Mouse (Mus musculus) retina, adult 2 months (tissue): ENCODE results near the gene Tctex1d4.

Experiments used
- DNase-seq: peaks from one replicate; pipeline ENCODE4 v3.0.0-alpha.2; 2012; ENCODE audit warnings: low read depth, low spot score

Tctex1d4 gene

GRCm38 (mm10) chr4:117120052-117120444 is 6.5 kb upstream of the Tctex1d4 start:
- no peak for DNase-seq

DNA sequence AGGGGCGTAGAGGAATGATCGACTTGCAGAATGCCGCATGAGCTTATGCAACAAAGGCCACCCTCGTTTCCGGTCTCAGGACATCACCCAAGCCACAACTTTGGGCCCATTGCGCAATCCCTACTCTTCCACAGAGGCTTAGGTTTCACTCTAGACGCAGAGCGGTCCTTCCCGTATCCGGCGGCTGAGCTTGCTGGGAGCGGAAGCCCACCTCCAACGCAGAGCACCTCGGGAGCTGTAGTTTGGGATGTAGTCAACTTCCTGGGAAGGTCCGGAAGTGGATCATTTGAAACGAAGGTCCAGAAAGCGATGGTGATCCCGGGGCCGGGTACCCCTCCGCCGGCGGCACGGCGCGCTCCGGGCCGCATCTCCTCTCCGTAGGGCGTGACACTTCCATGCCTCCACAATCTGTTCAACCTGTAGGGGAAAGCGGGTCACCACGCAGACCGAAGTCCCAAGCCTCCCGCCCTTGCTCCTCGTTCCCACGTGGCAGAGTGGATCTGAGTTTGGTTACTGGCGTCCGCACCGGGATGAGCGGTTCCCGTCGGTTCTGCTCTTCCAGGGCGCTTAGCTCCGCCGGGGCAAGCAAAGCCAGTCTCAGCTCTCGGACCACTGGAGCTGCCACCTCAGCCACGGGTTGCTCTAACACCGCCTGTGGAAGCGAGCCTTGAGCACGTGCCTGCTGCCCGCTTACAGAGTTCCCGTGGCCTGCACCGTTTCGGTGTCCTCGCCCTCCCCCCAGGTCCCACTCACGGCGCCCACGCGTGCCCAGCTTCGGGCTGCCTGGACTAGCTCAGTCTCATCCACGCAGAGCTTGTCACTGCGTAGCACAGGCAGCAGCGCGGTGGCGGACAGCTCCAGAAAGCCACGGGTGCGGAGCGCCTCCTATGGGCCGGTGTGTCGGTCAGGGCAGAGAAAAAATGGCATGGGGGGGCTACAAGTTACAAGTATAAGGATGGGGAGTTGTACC is 5.9 kb upstream of the Tctex1d4 start:
- DNase-seq, result peak; percentile 85

DNA sequence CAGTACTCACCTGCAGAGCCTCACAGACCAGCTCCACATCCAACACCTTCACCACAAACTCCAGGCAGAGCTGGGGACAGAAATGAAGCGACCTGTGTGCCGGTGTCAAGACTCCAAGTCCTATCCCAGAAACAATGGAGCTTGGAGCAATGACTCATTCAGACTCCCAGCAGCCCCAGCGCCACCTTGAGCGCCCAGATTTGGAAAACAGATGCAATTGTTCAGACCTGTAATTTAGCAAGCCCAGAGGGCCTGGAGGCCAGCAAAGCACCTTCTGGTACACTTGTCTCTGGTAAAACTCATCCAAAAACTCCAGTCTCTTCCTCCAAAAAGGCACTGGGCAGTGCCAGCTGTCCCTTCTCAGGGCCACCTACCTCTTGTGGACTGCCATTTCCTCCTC is 4.4 kb upstream of the Tctex1d4 start:
- DNase-seq, result no peak

GRCm38 (mm10) chr4:117123546-117124217 is 2.9 kb upstream of the Tctex1d4 start:
- DNase-seq, result no peak

GRCm38 (mm10) chr4:117124218-117124517 is 2.4 kb upstream of the Tctex1d4 start:
- no peak for DNase-seq

DNA sequence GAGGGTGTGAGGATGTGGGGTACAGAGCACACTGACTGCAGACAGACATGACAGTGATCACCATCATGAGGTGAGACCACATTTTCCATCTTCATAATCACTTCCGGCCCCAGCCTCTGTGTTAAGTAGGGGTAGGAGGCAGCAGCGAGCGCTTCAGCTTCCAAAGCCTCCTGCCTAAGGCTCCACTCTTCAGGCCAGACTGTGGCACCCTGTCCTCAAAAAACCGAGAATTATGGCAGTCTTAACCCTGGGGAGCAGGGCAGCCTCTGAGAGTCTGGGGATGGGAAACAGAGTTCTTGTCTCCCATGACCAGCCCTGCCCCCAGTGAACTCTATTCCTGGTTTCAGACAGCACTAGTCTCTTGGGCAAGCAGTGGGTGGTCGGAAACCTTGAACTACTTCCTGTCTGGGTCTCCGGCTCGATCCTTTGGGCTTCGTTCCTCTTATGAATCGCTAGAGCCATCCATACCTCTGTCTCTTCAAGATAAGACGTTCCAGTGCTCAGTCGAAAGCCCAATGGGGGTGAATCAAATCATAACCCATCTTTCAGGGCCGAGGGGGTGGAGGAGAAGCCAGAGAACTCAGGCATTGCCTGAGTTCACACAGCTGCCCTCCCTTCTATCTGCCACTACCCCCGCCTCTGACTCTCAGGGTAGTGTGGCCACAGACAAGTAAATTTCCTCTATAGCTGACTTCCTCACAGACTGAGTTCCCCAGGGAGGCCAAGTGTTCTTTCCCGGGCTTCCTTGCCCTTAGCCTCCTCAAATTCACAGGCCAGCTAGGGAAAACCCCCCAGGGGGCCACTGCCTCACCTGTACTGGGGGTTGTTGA is 1.9 kb upstream of the Tctex1d4 start:
- DNase-seq, result no peak

- DNase-seq, result no peak
Observed at GRCm38 (mm10) chr4:117125348-117125909, 1.2 kb upstream of the Tctex1d4 start, which contains the start of gene Btbd19. Btbd19 (minus strand) TSS chr4:117125725.

DNA sequence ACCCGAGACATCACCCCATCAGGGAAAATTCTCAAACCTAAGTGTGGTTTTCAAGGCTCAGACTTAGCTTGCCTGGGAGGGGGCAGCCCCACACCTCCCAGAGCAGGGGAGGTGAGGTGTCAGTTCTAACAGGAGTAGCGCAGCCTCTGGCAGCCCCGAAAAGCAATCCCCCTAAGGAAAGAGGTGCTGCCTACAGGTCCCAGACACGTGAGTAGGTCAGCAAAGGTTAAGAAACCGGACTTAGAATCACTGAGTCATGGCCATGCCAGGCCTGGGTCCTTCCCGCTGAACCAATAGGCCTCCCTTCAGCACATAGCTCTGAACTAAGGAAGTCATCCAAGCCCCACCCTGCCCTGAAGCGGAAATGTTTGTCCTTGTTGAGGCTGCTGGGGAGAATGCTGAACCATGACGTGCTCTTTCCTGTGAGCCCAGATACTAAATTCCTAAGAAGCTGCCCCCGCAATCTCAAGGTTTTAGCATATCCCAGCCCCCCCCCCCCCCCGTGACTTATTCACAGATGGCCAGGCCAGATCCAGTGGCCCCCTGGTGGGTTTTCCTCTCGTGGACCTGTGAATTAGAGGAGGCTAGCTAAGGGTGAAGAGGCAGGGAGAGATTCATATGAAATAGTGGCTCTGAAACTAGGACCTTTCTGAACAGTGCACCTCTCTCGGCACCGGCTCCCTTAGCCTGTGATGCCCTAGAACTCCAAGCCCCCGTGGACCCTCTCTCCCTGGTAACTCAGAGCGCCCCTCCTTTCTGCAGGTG is 502 bp upstream of the Tctex1d4 start:
- no peak for DNase-seq

DNA sequence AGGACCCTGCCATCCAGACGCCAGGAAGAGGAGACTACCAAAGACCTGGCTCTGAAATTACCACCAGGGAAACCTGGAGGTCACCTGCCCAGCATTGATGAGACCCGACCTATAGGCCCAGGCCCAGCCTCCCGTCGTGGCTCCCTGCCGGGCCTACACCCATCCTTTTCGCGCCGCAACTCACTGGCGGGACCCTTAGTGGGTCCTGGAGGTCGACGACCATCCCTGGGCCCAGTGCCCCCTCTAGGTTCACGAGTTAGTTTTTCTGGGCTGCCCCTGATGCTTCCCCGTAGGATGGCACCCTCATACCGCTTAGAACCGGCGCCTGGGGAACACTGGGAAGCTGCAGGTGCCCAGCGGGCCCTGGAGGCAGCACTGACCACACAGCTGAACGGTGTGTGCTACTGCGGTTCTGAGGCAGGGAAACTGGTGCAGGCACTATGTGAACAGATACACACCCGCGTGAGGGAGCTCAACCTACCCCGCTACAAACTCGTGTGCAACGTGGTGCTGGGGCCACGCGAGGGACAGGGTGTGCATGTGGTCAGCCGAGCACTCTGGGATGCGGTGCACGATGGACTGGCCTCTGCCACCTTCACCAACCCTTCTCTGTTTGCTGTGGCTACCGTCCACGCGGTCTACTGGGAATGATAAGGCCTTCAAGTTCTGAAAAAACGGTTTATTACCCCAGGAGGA is 1.5 kb downstream of the Tctex1d4 start:
- DNase-seq, result no peak

DNA sequence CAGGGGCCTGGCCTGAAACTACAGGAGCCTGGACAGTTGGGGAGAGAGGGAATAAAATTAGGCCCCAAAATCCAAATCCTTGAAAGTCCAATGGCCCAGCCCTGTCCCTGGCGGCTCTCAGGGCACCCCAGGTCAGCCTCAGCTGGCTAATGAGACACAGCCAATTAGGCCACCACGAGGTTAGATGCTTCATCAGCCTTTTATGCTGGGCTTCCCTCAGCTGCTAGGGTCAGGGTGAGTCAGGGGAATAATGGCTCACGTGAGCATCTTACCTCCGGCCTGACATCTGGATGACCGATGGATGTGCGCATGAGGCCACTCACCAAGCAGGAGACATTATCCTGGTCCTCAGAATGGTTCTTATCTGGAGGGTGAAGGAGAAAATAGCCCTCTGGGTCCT is 4.2 kb downstream of the Tctex1d4 start:
- no peak for DNase-seq

DNA sequence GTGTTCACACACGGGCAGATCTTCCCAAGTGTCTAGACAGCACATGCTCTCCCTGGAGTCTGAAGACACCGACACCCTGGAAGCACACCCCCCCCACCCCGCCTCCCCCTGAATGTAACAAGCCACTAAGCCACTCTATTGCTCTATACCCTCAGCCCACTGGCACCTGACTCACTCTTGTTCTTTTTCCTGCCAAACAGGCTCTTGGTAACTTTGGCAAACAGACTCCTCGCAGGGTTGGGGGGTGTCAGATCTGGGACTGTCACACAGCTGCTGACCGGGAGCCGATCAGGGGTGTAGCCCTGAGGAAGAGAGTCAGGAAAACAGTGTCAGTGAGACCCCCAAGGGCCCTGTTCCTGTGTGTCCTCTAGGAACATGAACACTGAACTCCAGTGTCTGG is 4.6 kb downstream of the Tctex1d4 start:
- no peak for DNase-seq

DNA sequence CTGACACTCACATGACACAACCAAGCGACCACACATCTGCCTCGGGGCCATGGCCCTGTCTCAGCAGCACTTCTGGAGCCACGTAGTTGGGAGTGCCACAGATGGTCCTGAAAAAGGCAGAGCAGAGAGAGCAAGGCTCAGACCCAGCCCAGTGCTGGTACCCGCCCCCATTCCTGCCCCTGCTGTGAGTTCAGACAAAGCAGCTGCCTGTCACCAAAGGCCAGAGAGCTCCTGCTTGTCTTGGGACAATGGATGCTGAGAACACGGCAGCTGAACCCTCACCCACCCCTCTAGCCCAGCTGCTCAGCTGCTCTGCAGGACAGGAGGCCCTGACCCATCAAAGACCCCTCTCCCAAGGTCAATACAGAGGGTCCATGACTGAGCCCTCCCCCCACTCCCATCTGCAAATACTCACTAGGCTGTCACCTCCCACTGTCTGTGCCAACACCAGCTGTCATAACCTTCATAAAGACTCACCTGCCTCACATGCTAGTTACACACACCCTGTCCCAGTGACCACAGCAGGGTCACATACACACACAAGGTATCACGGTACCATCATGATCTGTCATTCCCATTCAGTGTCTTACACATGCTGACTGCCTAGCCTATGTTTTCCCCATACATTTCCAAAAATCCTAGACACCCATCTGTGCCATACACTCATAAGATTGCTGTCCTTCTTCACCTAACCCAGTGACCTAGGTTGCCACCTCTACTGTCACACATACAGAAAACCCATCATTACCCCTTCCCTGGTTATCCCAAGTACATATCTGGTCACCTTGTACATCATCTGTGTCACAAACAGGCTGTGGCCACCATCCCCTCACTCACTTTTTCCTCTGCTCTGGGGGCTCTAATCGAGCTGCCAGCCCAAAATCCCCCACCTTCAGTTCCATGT is 5.5 kb downstream of the Tctex1d4 start:
- DNase-seq, result no peak

- DNase-seq, result no peak
Observed at GRCm38 (mm10) chr4:117132794-117133143, 6.2 kb downstream of the Tctex1d4 start.

GRCm38 (mm10) chr4:117133366-117133796 is 6.8 kb downstream of the Tctex1d4 start:
- no peak for DNase-seq

GRCm38 (mm10) chr4:117133817-117134600 is 7.4 kb downstream of the Tctex1d4 start, which contains the start of gene Plk3:
Plk3 (minus strand) TSS chr4:117133963.
- peak; percentile 90 for DNase-seq

DNA sequence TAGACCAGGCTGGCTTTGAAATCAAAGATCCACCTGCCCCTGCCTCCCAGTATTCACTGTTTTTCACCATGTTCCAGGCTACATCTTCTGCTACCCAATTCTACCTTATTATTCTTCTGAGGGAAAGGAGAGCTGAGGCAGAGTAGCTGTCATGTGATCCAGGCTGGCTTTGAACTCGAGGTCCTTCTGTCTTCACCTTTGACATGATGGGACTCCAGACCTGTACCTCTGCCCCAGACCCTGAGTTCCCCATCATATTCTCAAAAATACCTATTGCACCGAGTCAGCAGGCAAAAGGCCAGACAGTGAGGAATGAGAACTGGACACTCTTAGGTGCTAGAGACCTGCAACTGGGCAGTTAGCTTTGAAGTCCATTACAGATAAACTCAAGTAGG is 8.0 kb downstream of the Tctex1d4 start:
- no peak for DNase-seq

- no peak for DNase-seq
Observed at GRCm38 (mm10) chr4:117136034-117136433, 9.4 kb downstream of the Tctex1d4 start.
